Mouse (Mus musculus) lung, adult 2 months (tissue): ENCODE data around the gene Hbq1b.

Experiments used
- CTCF ChIP-seq: fragments of 200-500 bp; IDR thresholded peaks from 2 replicates; pipeline ENCODE4 v1.5.1; 2011; ENCODE audit warnings: mild to moderate bottlenecking, low read length, control low read depth; ENCODE audit not compliant: insufficient read depth
- POLR2A ChIP-seq: fragments of 200-500 bp; IDR thresholded peaks from 2 replicates; pipeline ENCODE4 v1.6.1; 2011; ENCODE audit warnings: low read depth, mild to moderate bottlenecking, control low read depth, low read length, borderline replicate concordance; ENCODE audit errors: extremely low read depth

DNA sequence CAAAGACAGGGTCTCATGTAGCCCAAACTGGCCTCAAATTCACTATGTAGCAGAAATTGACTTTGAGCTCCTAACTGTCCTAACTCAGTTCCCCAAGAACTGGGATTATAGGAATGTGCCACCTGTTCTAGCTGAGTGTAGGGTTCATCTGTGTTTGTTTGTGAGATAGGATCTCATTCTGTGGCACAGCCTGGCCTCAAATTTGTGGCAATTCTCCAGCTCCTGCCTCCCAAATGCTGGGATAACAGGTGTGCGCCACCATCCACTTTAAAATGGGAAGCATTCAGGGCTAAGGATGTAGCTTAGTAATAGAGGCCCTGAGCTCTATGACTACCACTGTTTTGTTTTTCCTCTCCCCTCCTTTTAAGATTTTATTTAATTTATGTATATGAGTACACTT lies 33.6 kb upstream of the Hbq1b start:
- TF ChIP-seq CTCF (no peak), POLR2A (no peak)
